ENCODE assay signal across 9 mouse cellular contexts in the genomic region with DNA sequence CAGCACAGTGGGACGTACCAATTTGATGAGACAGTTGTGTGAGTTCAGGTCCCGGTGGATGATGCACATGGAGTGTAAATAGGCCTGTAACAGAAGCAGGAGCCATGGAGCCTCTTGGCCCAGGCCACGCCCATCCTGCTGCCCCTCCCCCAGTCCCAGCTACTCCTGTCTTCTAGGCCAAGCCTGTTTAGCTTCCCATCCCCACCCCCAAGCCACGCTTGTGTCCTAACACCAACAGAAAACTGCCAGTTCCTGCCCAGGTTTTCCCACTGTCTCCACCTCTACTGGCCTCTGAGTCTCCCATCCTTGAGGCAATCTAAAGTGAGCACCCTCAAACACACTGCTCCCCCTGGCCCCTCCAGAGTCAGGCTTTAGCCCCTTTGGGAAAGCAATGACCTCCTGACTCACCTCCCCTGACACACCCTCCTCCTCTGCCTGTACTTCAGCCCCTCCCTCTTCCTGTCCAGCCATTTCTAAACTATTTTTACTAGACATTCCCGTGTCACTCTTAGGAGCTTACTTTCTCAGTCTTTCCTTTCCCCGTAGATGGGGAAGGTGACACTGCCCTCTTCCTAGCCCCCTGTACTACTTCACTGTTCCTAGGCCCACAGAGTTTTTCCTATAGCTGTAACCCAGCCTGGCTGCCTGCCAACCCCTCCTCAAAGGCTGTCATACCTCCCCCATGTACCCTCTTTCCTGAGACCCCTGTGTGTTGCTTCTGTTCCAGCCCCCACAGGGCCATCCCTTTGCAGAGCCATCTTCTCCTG. TPM values are rescaled to one million over a fixed set of nuclear protein-coding genes. Genes with fewer than 3 reads are reported as not detected.
DNase-seq lines count a peak whose midpoint lies in the region; ATAC-seq and TF ChIP-seq lines count a peak whose summit lies in the region.
"Had no signal": no experiment of that assay in that cellular context is flagged by ENCODE, and none has a peak within 500 bp of the region (broad histone marks: within the 10 kb centered on the region; RNA-seq: fewer than 3 reads in every experiment).

No protein-coding gene starts in this region.

- H3ac ChIP-seq in C2C12 (ENCODE audit: control insufficient read depth, insufficient read length, low read depth): no peak overlapping the region

- intact Hi-C loops in gastrocnemius, adult 2 months (cut with DNase I): loop anchor here (5.0 kb wide), 3 partner anchors 39 to 164 kb away; partner anchors contain the start of genes Limk2 and Selenom

- no peaks in the 10 kb centered on the region for H3K79me3 ChIP-seq in C2C12 (ENCODE audit: low read depth)

- no peaks in the 10 kb centered on the region for H3K9me3 ChIP-seq in midbrain, postnatal 0 days (ENCODE audit: low read length)

- no peak for ATAC-seq in midbrain, postnatal 0 days (ENCODE audit: low FRiP score)

- peaks cover 56% of the 10 kb centered on the region for H3K36me3 ChIP-seq in C2C12 (ENCODE audit: control insufficient read depth, insufficient read depth)
- H3K36me3 ChIP-seq in midbrain, postnatal 0 days (ENCODE audit: insufficient read depth, low read length): peaks cover 76% of the 10 kb centered on the region

- peak; percentile 43 for DNase-seq in gastrocnemius, adult 2 months
- DNase-seq in gastrocnemius, postnatal 4 days (ENCODE audit: low spot score in 2 of 2): no peak
- DNase-seq in embryo, embryonic 9.5 days (ENCODE audit: extremely low spot score): peak; percentile 77
- peak; percentile 44 for DNase-seq in kidney, postnatal 14 days
- DNase-seq in midbrain, postnatal 0 days (ENCODE audit: low spot score): no peak
- no peak for DNase-seq in layer of hippocampus, adult 9-11 months
- DNase-seq in adrenal gland, adult 2 months: no peak

- 49% methylated on average over 6 of the region's 6 CpGs for whole genome bisulfite sequencing in midbrain, postnatal 0 days

- no peaks in the 10 kb centered on the region for H3K4me1 ChIP-seq in midbrain, postnatal 0 days (ENCODE audit: insufficient read depth, low read length)

- H3K27ac ChIP-seq in gastrocnemius, adult 2 months: peak overlapping the region; percentile 53
- H3K27ac ChIP-seq in midbrain, postnatal 0 days (ENCODE audit: low read depth, low read length): no peak overlapping the region
- H3K27ac ChIP-seq: liver, embryonic 14.5 days had no signal

- no peak for TF ChIP-seq CTCF in gastrocnemius, adult 2 months (IDR thresholded peaks at IDR 0.05)
- no peak for TF ChIP-seq CTCF in C2C12 (IDR thresholded peaks at IDR 0.05; ENCODE audit: control insufficient read depth, insufficient read depth, insufficient read length)
- no peak for TF ChIP-seq CTCF in midbrain, postnatal 0 days (IDR thresholded peaks at IDR 0.05)

- no peak overlapping the region for H3K4me3 ChIP-seq in gastrocnemius, adult 2 months
- no peak overlapping the region for H3K4me3 ChIP-seq in C2C12 (ENCODE audit: insufficient read depth, poor library complexity, severe bottlenecking)
- H3K4me3 ChIP-seq in midbrain, postnatal 0 days (ENCODE audit: low read depth, low read length): no peak overlapping the region

- no peaks in the 10 kb centered on the region for H3K27me3 ChIP-seq in C2C12 (ENCODE audit: control insufficient read depth, insufficient read depth, insufficient read length)
- H3K27me3 ChIP-seq in midbrain, postnatal 0 days (ENCODE audit: insufficient read depth, low read length): no peaks in the 10 kb centered on the region

- H3K9ac ChIP-seq in midbrain, postnatal 0 days (replicated peaks; ENCODE audit: low read length, poor library complexity, severe bottlenecking): 0 out of 2 replicates have a peak overlapping the region, but pooled peaks have one; percentile 19
- H3K9ac ChIP-seq: liver, embryonic 14.5 days had no signal

- no peak overlapping the region for H3K4me2 ChIP-seq in midbrain, postnatal 0 days (ENCODE audit: low read depth, low read length, poor library complexity, severe bottlenecking)

- H3K79me2 ChIP-seq in C2C12 (ENCODE audit: control insufficient read depth, insufficient read depth): no peaks in the 10 kb centered on the region

TF ChIP-seq in C2C12, 6 proteins besides CTCF, POLR2A, EP300 and RAD21:
- TF ChIP-seq MYOG (IDR thresholded peaks at IDR 0.05; ENCODE audit: control insufficient read depth, extremely low read depth, insufficient read length): no peak
- TF ChIP-seq USF1 (IDR thresholded peaks at IDR 0.05; ENCODE audit: low read depth): no peak
- TF ChIP-seq MAX (IDR thresholded peaks at IDR 0.05): peak; percentile 17
- no peak for TF ChIP-seq MYOD1 (IDR thresholded peaks at IDR 0.05; ENCODE audit: control insufficient read depth, insufficient read length, low read depth)

RNA-seq across cellular contexts. Expression of gene Pik3ip1, which starts 18.6 kb away (rescaled TPM):
- 10 to 100 TPM; 17.7 to 21.7 TPM for total RNA-seq in gastrocnemius, adult 2 months (2021)
- total RNA-seq in gastrocnemius, postnatal 4 days (2021): 10 to 100 TPM; 14.9 to 18.2 TPM
- 0.71 TPM for polyA plus RNA-seq in C2C12 (2012; fragmentation: generic; extraction: Trizol)
- 42.5 and 43.4 TPM in 2 replicates for total RNA-seq in midbrain, postnatal 0 days (2014; rRNA removed)
- polyA plus RNA-seq in midbrain, postnatal 0 days (2015; fragmentation: Nextera tagmentation; extraction: Ambion mirVana): 34.7 and 37.5 TPM in 2 replicates
- total RNA-seq in adrenal gland, adult 2 months (2021): 10 to 100 TPM in 1 of 2 experiments, 1 to 10 TPM in 1; 8.0 to 14.0 TPM
- polyA plus RNA-seq in adrenal gland, adult 2 months (2012; rRNA removed): 40.3 and 43.3 TPM in 2 replicates

Comparison
In these comparisons a context has a peak if more than half of its experiments do, and no peak if none do; other contexts are left out.
1. DNase-seq: peak in gastrocnemius, adult 2 months (single experiment), embryo, embryonic 9.5 days (single experiment) and kidney, postnatal 14 days (single experiment); none in gastrocnemius, postnatal 4 days (0 of 2), midbrain, postnatal 0 days (single experiment), layer of hippocampus, adult 9-11 months (single experiment) and adrenal gland, adult 2 months (single experiment).